Mouse (Mus musculus) embryonic fibroblast, embryonic 13.5 days (primary cell): Measurements from ENCODE around the gene Creb3l2.

Experiments
- CTCF ChIP-seq: IDR thresholded peaks from 2 replicates; pipeline ENCODE4 v1.5.1; 2011; ENCODE audit warnings: mild to moderate bottlenecking, control low read depth, low read length, moderate library complexity, borderline replicate concordance; ENCODE audit not compliant: insufficient read depth
- POLR2A ChIP-seq: IDR thresholded peaks from 2 replicates; pipeline ENCODE4 v1.6.1; 2011; ENCODE audit warnings: low read depth, mild to moderate bottlenecking, control low read depth, low read length, moderate library complexity

- no peak for TF ChIP-seq POLR2A
- TF ChIP-seq CTCF: no peak
These were observed 45.8 kb downstream of the Creb3l2 start for GRCm38 (mm10) chr6:37396127-37396526.
